Mouse (Mus musculus): ENCODE measurements at regions not wholly inside any gene's neighbourhood (a gene's known extent, or its start where the extent isn't known, plus 50 kb on each side); places are given as distances from the start of the nearest gene placed in this dataset.
"Not testable (repeated sequence)": the region's sequence is repeated elsewhere in the genome, so short reads cannot be mapped to it uniquely, and the experiment has no call there.

- no peak for DNase-seq
Measured at GRCm38 (mm10) chr6:31133896-31134735, 175.2 kb upstream of the Klf14 start.

- DNase-seq: no peak
Measured at GRCm38 (mm10) chr6:31134736-31135077, 175.8 kb upstream of the Klf14 start.

- no peak for DNase-seq
Measured at GRCm38 (mm10) chr6:31135580-31135979, 176.7 kb upstream of the Klf14 start.

- DNase-seq: peak; percentile 41
Measured at GRCm38 (mm10) chr6:31136895-31137294, 178.0 kb upstream of the Klf14 start.

GRCm38 (mm10) chr6:31137351-31137750 lies 178.5 kb upstream of the Klf14 start:
- no peak for DNase-seq

- no peak for DNase-seq
Measured at GRCm38 (mm10) chr6:31140000-31140399, 181.1 kb upstream of the Klf14 start.

GRCm38 (mm10) chr6:31140593-31140992 lies 181.7 kb upstream of the Klf14 start:
- no peak for DNase-seq

GRCm38 (mm10) chr6:31141486-31141885 lies 182.6 kb upstream of the Klf14 start:
- no peak for DNase-seq

- DNase-seq: not testable (repeated sequence)
Measured at GRCm38 (mm10) chr6:31142479-31143007, 183.7 kb upstream of the Klf14 start.

- DNase-seq: no peak
Measured at GRCm38 (mm10) chr6:31145687-31146086, 186.8 kb upstream of the Klf14 start.

GRCm38 (mm10) chr6:31146779-31147178 lies 187.9 kb upstream of the Klf14 start:
- no peak for DNase-seq

- no peak for DNase-seq
Measured at GRCm38 (mm10) chr6:31147682-31148081, 188.8 kb upstream of the Klf14 start.

- DNase-seq: no peak
Measured at GRCm38 (mm10) chr6:31148311-31148856, 189.5 kb upstream of the Klf14 start.

GRCm38 (mm10) chr6:31149164-31149563 lies 190.3 kb upstream of the Klf14 start:
- no peak for DNase-seq

GRCm38 (mm10) chr6:31150416-31150815 lies 191.5 kb upstream of the Klf14 start:
- DNase-seq: no peak

GRCm38 (mm10) chr6:31155857-31156256 lies 197.0 kb upstream of the Klf14 start:
- DNase-seq: peak; percentile 24

GRCm38 (mm10) chr6:31156999-31157398 lies 198.1 kb upstream of the Klf14 start:
- no peak for DNase-seq

- no peak for DNase-seq
Measured at GRCm38 (mm10) chr6:31157429-31157828, 198.6 kb upstream of the Klf14 start.

GRCm38 (mm10) chr6:31158648-31159047 lies 199.8 kb upstream of the Klf14 start:
- DNase-seq: peak; percentile 38

GRCm38 (mm10) chr6:31159240-31159639 lies 200.4 kb upstream of the Klf14 start:
- DNase-seq: no peak

- no peak for DNase-seq
Measured at GRCm38 (mm10) chr6:31159935-31160670, 201.2 kb upstream of the Klf14 start.

GRCm38 (mm10) chr6:31161445-31162340 lies 202.8 kb upstream of the Klf14 start:
- DNase-seq: no peak

All from gastrocnemius, postnatal 10 days (tissue).